Comparison of ENCODE assay signal across 23 mouse cellular contexts in the genomic region with DNA sequence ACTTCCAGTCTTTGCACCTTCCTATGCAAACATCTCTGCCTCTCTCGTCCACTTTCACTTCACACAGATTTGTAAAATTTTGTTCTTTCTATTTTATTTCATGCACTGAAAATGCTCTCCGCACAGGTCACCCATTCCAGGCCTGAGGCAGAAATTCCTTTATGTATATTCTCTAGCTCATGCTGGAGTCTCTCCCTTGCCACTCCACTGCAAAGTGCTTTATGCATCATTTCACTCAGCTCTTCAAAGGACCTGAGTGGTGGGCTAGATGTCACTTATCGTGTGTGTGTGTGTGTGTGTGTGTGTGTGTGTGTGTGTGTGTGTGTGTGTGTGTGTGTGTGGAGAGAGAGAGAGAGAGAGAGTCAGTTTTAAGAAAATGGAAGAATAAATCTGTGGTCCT.
DNase-seq lines count a peak whose midpoint lies in the region; ATAC-seq and TF ChIP-seq lines count a peak whose summit lies in the region.
"Had no signal": no experiment of that assay in that cellular context is flagged by ENCODE, and none has a peak within 500 bp of the region (broad histone marks: within the 10 kb centered on the region; RNA-seq: fewer than 3 reads in every experiment).

No protein-coding gene starts in this region.

- ATAC-seq in heart, embryonic 16.5 days (replicated peaks; ENCODE audit: extremely low read depth, insufficient read depth, low FRiP score) = no peak
- no peak for ATAC-seq in lung, embryonic 14.5 days (ENCODE audit: insufficient read depth)
- ATAC-seq: activated CD4-positive, CD25-positive, alpha-beta regulatory T cell, adult 4 months; CD4-positive, CD25-positive, alpha-beta regulatory T cell, adult 4 months; forebrain, postnatal 0 days; intestine, postnatal 0 days; liver, postnatal 0 days; midbrain, embryonic 13.5 days had no signal

- TF ChIP-seq EP300 in heart, adult 2 months (IDR thresholded peaks at IDR 0.05; ENCODE audit: insufficient read depth, low read depth, low read length) = no peak

- H3K4me2 ChIP-seq in heart, embryonic 16.5 days (ENCODE audit: low read depth, low read length) = no peak overlapping the region
- H3K4me2 ChIP-seq in lung, embryonic 14.5 days = no peak overlapping the region
- H3K4me2 ChIP-seq: hindbrain, embryonic 15.5 days; midbrain, embryonic 13.5 days had no signal

- H3K27ac ChIP-seq in heart, adult 2 months = peak overlapping the region; percentile 92
- peak overlapping the region; percentile 99 for H3K27ac ChIP-seq in heart, embryonic 16.5 days (ENCODE audit: low read length)
- H3K27ac ChIP-seq in lung, embryonic 14.5 days (ENCODE audit: low read depth) = peak overlapping the region; percentile 89
- H3K27ac ChIP-seq: hindbrain, embryonic 15.5 days; limb, embryonic 10.5 days; midbrain, embryonic 13.5 days had no signal

- intact Hi-C loops in heart, adult 2 months (cut with DNase I) = loop anchor here (5.0 kb wide), 2 partner anchors 45 to 1505 kb away; no protein-coding TSS in a partner anchor
- intact Hi-C loops in heart, postnatal 14 days (cut with DNase I) = loop anchor here (5.0 kb wide), 1 partner anchor 45 kb away; no protein-coding TSS in a partner anchor

- no peak overlapping the region for H3K4me3 ChIP-seq in heart, adult 2 months
- no peak overlapping the region for H3K4me3 ChIP-seq in heart, embryonic 16.5 days (ENCODE audit: low read length)
- no peak overlapping the region for H3K4me3 ChIP-seq in lung, embryonic 14.5 days (ENCODE audit: low read depth, low read length)
- H3K4me3 ChIP-seq: hindbrain, embryonic 15.5 days; limb, embryonic 10.5 days; midbrain, embryonic 13.5 days; myocyte had no signal

- peaks cover 11% of the 10 kb centered on the region for H3K4me1 ChIP-seq in heart, adult 2 months (ENCODE audit: control insufficient read depth, insufficient read depth, low read length)
- H3K4me1 ChIP-seq in heart, embryonic 16.5 days (ENCODE audit: control insufficient read depth, insufficient read depth, low read length) = peaks cover 40% of the 10 kb centered on the region
- peaks cover 22% of the 10 kb centered on the region for H3K4me1 ChIP-seq in lung, embryonic 14.5 days (ENCODE audit: insufficient read depth)
- H3K4me1 ChIP-seq: limb, embryonic 10.5 days had no signal

- 72% methylated on average over 3 of the region's 3 CpGs for WGBS in heart, adult 2 months
- 52% methylated on average over 3 of the region's 3 CpGs for WGBS in heart, embryonic 16.5 days
- 54% methylated on average over 3 of the region's 3 CpGs for WGBS in lung, embryonic 14.5 days

- H3K36me3 ChIP-seq in heart, adult 2 months (ENCODE audit: control insufficient read depth, insufficient read depth, low read length) = peaks cover 4% of the 10 kb centered on the region
- no peaks in the 10 kb centered on the region for H3K36me3 ChIP-seq in heart, embryonic 16.5 days (ENCODE audit: control insufficient read depth, insufficient read depth)
- H3K36me3 ChIP-seq in lung, embryonic 14.5 days (ENCODE audit: insufficient read depth) = no peaks in the 10 kb centered on the region
- H3K36me3 ChIP-seq: hindbrain, embryonic 15.5 days; limb, embryonic 10.5 days; midbrain, embryonic 13.5 days had no signal

- no peak for TF ChIP-seq POLR2A in heart, adult 2 months (IDR thresholded peaks at IDR 0.05; ENCODE audit: insufficient read depth, low read depth, low read length)

- DNase-seq in heart, adult 2 months = no peak
- no peak for DNase-seq in heart, adult 8-10 months (ENCODE audit: low spot score)
- DNase-seq in heart, postnatal 14 days = no peak
- DNase-seq in lung, embryonic 14.5 days = no peak
- no peak for DNase-seq in lung, postnatal 14 days
- DNase-seq in retina, embryonic 14.5 days (ENCODE audit: low spot score) = peak; percentile 21
- DNase-seq: adrenal gland, postnatal 10 days; cerebellum, adult 11 months; embryo, embryonic 11 days; forebrain, postnatal 0 days; kidney, postnatal 25 days; liver, postnatal 0 days; right cerebral cortex, postnatal 14 days; spleen, adult 18-20 months; thymus, postnatal 25 days had no signal

- TF ChIP-seq CTCF in heart, adult 2 months (IDR thresholded peaks at IDR 0.05) = no peak
- TF ChIP-seq CTCF in lung, embryonic 14.5 days (IDR thresholded peaks at IDR 0.05; ENCODE audit: low read depth) = no peak

- no peak overlapping the region for H3K9ac ChIP-seq in heart, adult 2 months (ENCODE audit: low read depth, low read length)
- H3K9ac ChIP-seq in heart, embryonic 16.5 days (ENCODE audit: low read length) = 0 out of 2 replicates have a peak overlapping the region, but pooled peaks have one; percentile 23
- H3K9ac ChIP-seq in lung, embryonic 14.5 days = no peak overlapping the region
- H3K9ac ChIP-seq: forebrain, postnatal 0 days; hindbrain, embryonic 15.5 days; liver, postnatal 0 days; midbrain, embryonic 13.5 days had no signal

- H3K27me3 ChIP-seq in heart, adult 2 months (ENCODE audit: control insufficient read depth, insufficient read depth, low read length) = no peaks in the 10 kb centered on the region
- no peaks in the 10 kb centered on the region for H3K27me3 ChIP-seq in heart, embryonic 16.5 days (ENCODE audit: control insufficient read depth, insufficient read depth, low read length)
- H3K27me3 ChIP-seq in lung, embryonic 14.5 days (ENCODE audit: insufficient read depth, low read length) = no peaks in the 10 kb centered on the region
- H3K27me3 ChIP-seq: hindbrain, embryonic 15.5 days; midbrain, embryonic 13.5 days had no signal

- no peaks in the 10 kb centered on the region for H3K79me2 ChIP-seq in heart, adult 2 months (replicated peaks; ENCODE audit: control insufficient read depth, insufficient read depth, low read length)

- no peaks in the 10 kb centered on the region for H3K9me3 ChIP-seq in heart, embryonic 16.5 days (replicated peaks; ENCODE audit: control insufficient read depth, low read length)
- H3K9me3 ChIP-seq in lung, embryonic 14.5 days (ENCODE audit: low read depth, low read length) = no peaks in the 10 kb centered on the region
- H3K9me3 ChIP-seq: hindbrain, embryonic 15.5 days; limb, embryonic 10.5 days; midbrain, embryonic 13.5 days had no signal
